In the genomic region with DNA sequence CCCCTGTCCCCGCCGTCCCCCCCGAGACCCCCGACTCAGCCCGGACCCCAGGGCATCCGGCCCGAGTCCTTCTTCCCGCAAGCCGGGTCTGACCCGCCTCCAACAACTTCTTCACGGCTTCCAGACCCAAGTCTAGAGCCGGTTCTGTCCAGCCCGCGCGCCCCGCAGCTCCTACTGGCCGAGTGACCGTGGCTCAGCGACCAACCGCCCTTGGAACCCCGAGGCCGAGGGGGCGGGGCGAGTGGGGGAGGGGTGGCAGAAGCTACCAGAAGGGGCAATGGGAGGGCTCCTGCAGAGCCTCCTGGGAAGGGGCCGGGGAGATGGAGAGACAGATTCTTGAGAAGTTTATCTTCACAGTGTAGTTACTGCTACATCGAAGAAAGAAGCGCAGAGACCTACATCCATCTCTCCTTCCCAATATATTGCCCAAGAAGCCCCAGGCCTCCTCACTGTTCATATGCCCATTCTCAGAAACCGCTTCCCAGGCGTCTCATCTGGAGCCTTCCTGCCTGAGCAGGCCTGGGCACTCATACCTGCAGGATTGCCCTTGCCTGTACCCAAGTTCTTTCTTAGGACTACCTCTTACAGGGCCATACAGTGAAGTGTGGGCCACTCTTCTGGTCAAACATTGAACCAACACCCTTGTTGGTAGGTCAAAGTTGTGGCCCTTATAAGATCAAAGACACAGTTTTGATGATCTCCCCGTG, we compare ENCODE assay signal across 9 mouse cellular contexts. TPM values are rescaled to one million over a fixed set of nuclear protein-coding genes. Genes with fewer than 3 reads are reported as not detected.
DNase-seq lines count a peak whose midpoint lies in the region; ATAC-seq and TF ChIP-seq lines count a peak whose summit lies in the region.
"Had no signal": no experiment of that assay in that cellular context is flagged by ENCODE, and none has a peak within 500 bp of the region (broad histone marks: within the 10 kb centered on the region; RNA-seq: fewer than 3 reads in every experiment).

No protein-coding gene starts in this region.

- no peak overlapping the region for H3K27ac ChIP-seq in heart, embryonic 13.5 days (replicated peaks)
- H3K27ac ChIP-seq in kidney, embryonic 16.5 days (ENCODE audit: low read length): no peak overlapping the region
- no peak overlapping the region for H3K27ac ChIP-seq in stomach, postnatal 0 days (replicated peaks)

- no peaks in the 10 kb centered on the region for H3K36me3 ChIP-seq in heart, embryonic 13.5 days
- no peaks in the 10 kb centered on the region for H3K36me3 ChIP-seq in kidney, embryonic 16.5 days (ENCODE audit: insufficient read depth, low read length)
- no peaks in the 10 kb centered on the region for H3K36me3 ChIP-seq in stomach, postnatal 0 days (ENCODE audit: control insufficient read depth, insufficient read depth, low read length)

- peak overlapping the region; percentile 68 for H3K4me3 ChIP-seq in heart, embryonic 13.5 days
- peak overlapping the region; percentile 59 for H3K4me3 ChIP-seq in kidney, embryonic 16.5 days (ENCODE audit: low read length)
- peak overlapping the region; percentile 52 for H3K4me3 ChIP-seq in stomach, postnatal 0 days (ENCODE audit: low read depth, low read length)

- no peak; the same call in 1 of the 2 replicates for ATAC-seq in heart, embryonic 13.5 days (ENCODE audit: extremely low read depth, insufficient number of reproducible peaks, low FRiP score, low TSS enrichment)
- ATAC-seq in kidney, embryonic 16.5 days (ENCODE audit: low FRiP score, low TSS enrichment): peak; percentile 84
- ATAC-seq in stomach, postnatal 0 days (ENCODE audit: low FRiP score, low TSS enrichment): peak; percentile 79

- H3K4me1 ChIP-seq in heart, embryonic 13.5 days: peaks cover 15% of the 10 kb centered on the region
- peaks cover 18% of the 10 kb centered on the region for H3K4me1 ChIP-seq in kidney, embryonic 16.5 days (ENCODE audit: insufficient read depth, low read length)
- 0 out of 2 replicates have a peak, but pooled peaks cover 6% of the 10 kb centered on the region for H3K4me1 ChIP-seq in stomach, postnatal 0 days (replicated peaks; ENCODE audit: control insufficient read depth, insufficient read depth)

- peak overlapping the region; percentile 100 for H3K4me2 ChIP-seq in heart, embryonic 13.5 days
- peak overlapping the region; percentile 99 for H3K4me2 ChIP-seq in kidney, embryonic 16.5 days (replicated peaks; ENCODE audit: low read depth, low read length)
- peak overlapping the region; percentile 98 for H3K4me2 ChIP-seq in stomach, postnatal 0 days (replicated peaks; ENCODE audit: low read depth)

- peaks cover 28% of the 10 kb centered on the region for H3K27me3 ChIP-seq in heart, embryonic 13.5 days (replicated peaks)
- no peaks in the 10 kb centered on the region for H3K27me3 ChIP-seq in kidney, embryonic 16.5 days (ENCODE audit: insufficient read depth, low read length)
- no peaks in the 10 kb centered on the region for H3K27me3 ChIP-seq in stomach, postnatal 0 days (ENCODE audit: control insufficient read depth, insufficient read depth, low read length)

- TF ChIP-seq EP300 in stomach, postnatal 0 days (optimal IDR thresholded peaks at IDR 0.05): no peak

- DNase-seq in thymus, postnatal 14 days: peak; percentile 5
- no peak for DNase-seq in thymus, adult 18-20 months
- peak; percentile 21 to 24 for DNase-seq in cerebellum, postnatal 36 days
- DNase-seq in lung, postnatal 36 days: peak; percentile 32
- DNase-seq in stomach, postnatal 0 days (ENCODE audit: low spot score): peak; percentile 55
- DNase-seq in thymus, postnatal 25 days: no peak

- H3K9ac ChIP-seq in heart, embryonic 13.5 days: peak overlapping the region; percentile 83
- H3K9ac ChIP-seq in kidney, embryonic 16.5 days (replicated peaks; ENCODE audit: low read length): peak overlapping the region; percentile 69
- H3K9ac ChIP-seq in stomach, postnatal 0 days (ENCODE audit: low read length): peak overlapping the region; percentile 65

- 11% methylated on average over 30 of the region's 30 CpGs for WGBS in heart, embryonic 13.5 days
- 13% methylated on average over 30 of the region's 30 CpGs for WGBS in kidney, embryonic 16.5 days
- 22% methylated on average over 18 of the region's 30 CpGs for WGBS in stomach, postnatal 0 days

- TF ChIP-seq CTCF in stomach, postnatal 0 days (IDR thresholded peaks at IDR 0.05; ENCODE audit: low read depth): no peak

- H3K9me3 ChIP-seq in heart, embryonic 13.5 days: no peaks in the 10 kb centered on the region
- no peaks in the 10 kb centered on the region for H3K9me3 ChIP-seq in kidney, embryonic 16.5 days (ENCODE audit: low read length)
- H3K9me3 ChIP-seq in stomach, postnatal 0 days (ENCODE audit: control insufficient read depth, low read length): no peaks in the 10 kb centered on the region

RNA-seq across cellular contexts. Expression of gene 4833427G06Rik, which starts 2.1 kb away (rescaled TPM):
- polyA plus RNA-seq in heart, embryonic 13.5 days (2015; fragmentation: Nextera tagmentation; extraction: Ambion mirVana): not detected in 2 replicates
- not detected in 2 replicates for polyA plus RNA-seq in kidney, embryonic 16.5 days (2015; fragmentation: Nextera tagmentation; extraction: Ambion mirVana)
- not detected in 2 replicates for polyA plus RNA-seq in stomach, postnatal 0 days (2015; fragmentation: Nextera tagmentation; extraction: Ambion mirVana)
- polyA plus RNA-seq: liver, adult 2 months had no signal

RNA-seq across cellular contexts. Expression of gene Layn, which starts 27.1 kb away (rescaled TPM):
- 8.3 and 8.6 TPM in 2 replicates for polyA plus RNA-seq in heart, embryonic 13.5 days (2015; fragmentation: Nextera tagmentation; extraction: Ambion mirVana)
- polyA plus RNA-seq in kidney, embryonic 16.5 days (2015; fragmentation: Nextera tagmentation; extraction: Ambion mirVana): 7.3 and 7.6 TPM in 2 replicates
- polyA plus RNA-seq in stomach, postnatal 0 days (2015; fragmentation: Nextera tagmentation; extraction: Ambion mirVana): 2.5 and 2.9 TPM in 2 replicates

RNA-seq across cellular contexts. Expression of gene Btg4, which starts 43.3 kb away (rescaled TPM):
- not detected in 2 replicates for polyA plus RNA-seq in heart, embryonic 13.5 days (2015; fragmentation: Nextera tagmentation; extraction: Ambion mirVana)
- polyA plus RNA-seq in kidney, embryonic 16.5 days (2015; fragmentation: Nextera tagmentation; extraction: Ambion mirVana): not detected in 2 replicates
- not detected in 2 replicates for polyA plus RNA-seq in stomach, postnatal 0 days (2015; fragmentation: Nextera tagmentation; extraction: Ambion mirVana)
- polyA plus RNA-seq: liver, adult 2 months had no signal

Comparison
In these comparisons a context has a peak if more than half of its experiments do, and no peak if none do; other contexts are left out.
1. DNase-seq: peak in thymus, postnatal 14 days (single experiment), cerebellum, postnatal 36 days (2 of 2), lung, postnatal 36 days (single experiment) and stomach, postnatal 0 days (single experiment); none in thymus, adult 18-20 months (0 of 2) and thymus, postnatal 25 days (single experiment).
2. Peak in every context shown above with its lines, with median percentiles within 50 percentile points of each other: H3K4me2 ChIP-seq, H3K4me3 ChIP-seq and H3K9ac ChIP-seq.